Mouse (Mus musculus): Measurements from ENCODE around the gene Mrpl49. TPM values are rescaled to one million over a fixed set of nuclear protein-coding genes. Genes with fewer than 3 reads are reported as not detected.
A peak's percentile ranks its signal among the peaks of the same experiment; 100 is the strongest.

The Mrpl49 gene
- 72.9 and 74.6 TPM in 2 replicates for polyA plus RNA-seq (2015; fragmentation: Nextera tagmentation; extraction: Ambion mirVana)

- ATAC-seq (ENCODE audit: low read depth): peak; percentile 91
- peak within 1 kb of the TSS; percentile 92 for H3K9ac ChIP-seq (ENCODE audit: low read length)
- H3K36me3 ChIP-seq (ENCODE audit: control insufficient read depth, insufficient read depth, low read length): peaks cover 31% of the 10 kb centered on the region
- peaks cover 21% of the 10 kb centered on the region for H3K4me1 ChIP-seq (replicated peaks; ENCODE audit: control insufficient read depth, insufficient read depth, low read length)
- H3K4me3 ChIP-seq (ENCODE audit: low read length): peak within 1 kb of the TSS; percentile 86
- WGBS: under 1% methylated on average over 63 of the region's 63 CpGs
- H3K4me2 ChIP-seq (ENCODE audit: low read depth, low read length): peak within 1 kb of the TSS; percentile 78
- peak within 1 kb of the TSS; percentile 70 for H3K27ac ChIP-seq (ENCODE audit: low read length)
- no peaks in the 10 kb centered on the region for H3K27me3 ChIP-seq (ENCODE audit: control insufficient read depth, insufficient read depth, low read depth, low read length)
- no peaks in the 10 kb centered on the region for H3K9me3 ChIP-seq (ENCODE audit: control insufficient read depth, low read length)
Measured at GRCm38 (mm10) chr19:6057313-6058096, at the start of gene Mrpl49, which contains the start of gene Fau. Gene Mrpl49 (minus strand): TSS chr19:6057785. Gene Fau (plus strand): TSS chr19:6057844.

- H3K27me3 ChIP-seq (ENCODE audit: control insufficient read depth, insufficient read depth, low read depth, low read length): no peaks in the 10 kb centered on the region
- ATAC-seq (ENCODE audit: low read depth): no peak
- H3K4me1 ChIP-seq (replicated peaks; ENCODE audit: control insufficient read depth, insufficient read depth, low read length): no peaks in the 10 kb centered on the region
- no peak within 1 kb of the TSS for H3K27ac ChIP-seq (ENCODE audit: low read length)
- no peak within 1 kb of the TSS for H3K4me2 ChIP-seq (ENCODE audit: low read depth, low read length)
- H3K36me3 ChIP-seq (ENCODE audit: control insufficient read depth, insufficient read depth, low read length): no peaks in the 10 kb centered on the region
- WGBS: 77% methylated on average over 7 of the region's 7 CpGs
- H3K9ac ChIP-seq (ENCODE audit: low read length): no peak within 1 kb of the TSS
- no peak within 1 kb of the TSS for H3K4me3 ChIP-seq (ENCODE audit: low read length)
- no peaks in the 10 kb centered on the region for H3K9me3 ChIP-seq (ENCODE audit: control insufficient read depth, low read length)
Measured at GRCm38 (mm10) chr19:6105586-6105985, 48.0 kb upstream of the Mrpl49 start, which contains the start of gene Naaladl1. Gene Naaladl1 (plus strand): TSS chr19:6105782.

GRCm38 (mm10) chr19:6104476-6104875 is 46.9 kb upstream of the Mrpl49 start:
- no peak overlapping the region for H3K4me3 ChIP-seq (ENCODE audit: low read length)
- no peaks in the 10 kb centered on the region for H3K9me3 ChIP-seq (ENCODE audit: control insufficient read depth, low read length)
- no peaks in the 10 kb centered on the region for H3K27me3 ChIP-seq (ENCODE audit: control insufficient read depth, insufficient read depth, low read depth, low read length)
- H3K4me1 ChIP-seq (replicated peaks; ENCODE audit: control insufficient read depth, insufficient read depth, low read length): no peaks in the 10 kb centered on the region
- H3K27ac ChIP-seq (ENCODE audit: low read length): no peak overlapping the region
- H3K9ac ChIP-seq (ENCODE audit: low read length): no peak overlapping the region
- WGBS: 74% methylated on average over 4 of the region's 4 CpGs
- no peaks in the 10 kb centered on the region for H3K36me3 ChIP-seq (ENCODE audit: control insufficient read depth, insufficient read depth, low read length)
- H3K4me2 ChIP-seq (ENCODE audit: low read depth, low read length): no peak overlapping the region
- ATAC-seq (ENCODE audit: low read depth): no peak

GRCm38 (mm10) chr19:6102169-6102853 is 44.7 kb upstream of the Mrpl49 start:
- H3K4me2 ChIP-seq (ENCODE audit: low read depth, low read length): no peak overlapping the region
- H3K4me1 ChIP-seq (replicated peaks; ENCODE audit: control insufficient read depth, insufficient read depth, low read length): no peaks in the 10 kb centered on the region
- H3K9me3 ChIP-seq (ENCODE audit: control insufficient read depth, low read length): no peaks in the 10 kb centered on the region
- no peaks in the 10 kb centered on the region for H3K36me3 ChIP-seq (ENCODE audit: control insufficient read depth, insufficient read depth, low read length)
- no peak for ATAC-seq (ENCODE audit: low read depth)
- H3K27me3 ChIP-seq (ENCODE audit: control insufficient read depth, insufficient read depth, low read depth, low read length): no peaks in the 10 kb centered on the region
- 68% methylated on average over 6 of the region's 6 CpGs for WGBS
- no peak overlapping the region for H3K4me3 ChIP-seq (ENCODE audit: low read length)
- H3K27ac ChIP-seq (ENCODE audit: low read length): no peak overlapping the region
- H3K9ac ChIP-seq (ENCODE audit: low read length): no peak overlapping the region

GRCm38 (mm10) chr19:6101186-6101585 is 43.6 kb upstream of the Mrpl49 start:
- H3K4me3 ChIP-seq (ENCODE audit: low read length): no peak overlapping the region

GRCm38 (mm10) chr19:6097847-6098246 is 40.3 kb upstream of the Mrpl49 start:
- no peaks in the 10 kb centered on the region for H3K4me1 ChIP-seq (replicated peaks; ENCODE audit: control insufficient read depth, insufficient read depth, low read length)
- H3K27ac ChIP-seq (ENCODE audit: low read length): no peak overlapping the region
- no peak overlapping the region for H3K4me2 ChIP-seq (ENCODE audit: low read depth, low read length)
- ATAC-seq (ENCODE audit: low read depth): no peak
- no peaks in the 10 kb centered on the region for H3K9me3 ChIP-seq (ENCODE audit: control insufficient read depth, low read length)
- no peak overlapping the region for H3K9ac ChIP-seq (ENCODE audit: low read length)
- 75% methylated on average over 3 of the region's 3 CpGs for WGBS
- H3K4me3 ChIP-seq (ENCODE audit: low read length): no peak overlapping the region
- H3K27me3 ChIP-seq (ENCODE audit: control insufficient read depth, insufficient read depth, low read depth, low read length): no peaks in the 10 kb centered on the region
- no peaks in the 10 kb centered on the region for H3K36me3 ChIP-seq (ENCODE audit: control insufficient read depth, insufficient read depth, low read length)

More at GRCm38 (mm10) chr19:6101186-6101585, 43.6 kb upstream of the Mrpl49 start:
- H3K9me3 ChIP-seq (ENCODE audit: control insufficient read depth, low read length): no peaks in the 10 kb centered on the region
- no peaks in the 10 kb centered on the region for H3K4me1 ChIP-seq (replicated peaks; ENCODE audit: control insufficient read depth, insufficient read depth, low read length)
- no peaks in the 10 kb centered on the region for H3K36me3 ChIP-seq (ENCODE audit: control insufficient read depth, insufficient read depth, low read length)
- no peak overlapping the region for H3K27ac ChIP-seq (ENCODE audit: low read length)
- H3K4me2 ChIP-seq (ENCODE audit: low read depth, low read length): no peak overlapping the region
- WGBS: 54% methylated on average over 6 of the region's 6 CpGs
- ATAC-seq (ENCODE audit: low read depth): no peak
- no peak overlapping the region for H3K9ac ChIP-seq (ENCODE audit: low read length)
- no peaks in the 10 kb centered on the region for H3K27me3 ChIP-seq (ENCODE audit: control insufficient read depth, insufficient read depth, low read depth, low read length)

GRCm38 (mm10) chr19:6094119-6094518 is 36.5 kb upstream of the Mrpl49 start, which contains the start of gene AC131692.1:
Gene AC131692.1 (plus strand): TSS chr19:6094419.
- H3K9me3 ChIP-seq (ENCODE audit: control insufficient read depth, low read length): no peaks in the 10 kb centered on the region
- no peak within 1 kb of the TSS for H3K4me2 ChIP-seq (ENCODE audit: low read depth, low read length)
- 86% methylated on average over 7 of the region's 7 CpGs for WGBS
- H3K27ac ChIP-seq (ENCODE audit: low read length): no peak within 1 kb of the TSS
- no peak for ATAC-seq (ENCODE audit: low read depth)
- no peak within 1 kb of the TSS for H3K4me3 ChIP-seq (ENCODE audit: low read length)
- no peak within 1 kb of the TSS for H3K9ac ChIP-seq (ENCODE audit: low read length)
- no peaks in the 10 kb centered on the region for H3K4me1 ChIP-seq (replicated peaks; ENCODE audit: control insufficient read depth, insufficient read depth, low read length)
- peaks cover 13% of the 10 kb centered on the region for H3K36me3 ChIP-seq (ENCODE audit: control insufficient read depth, insufficient read depth, low read length)
- H3K27me3 ChIP-seq (ENCODE audit: control insufficient read depth, insufficient read depth, low read depth, low read length): no peaks in the 10 kb centered on the region

- Histone ChIP-seq H3K4me1 (replicated peaks; ENCODE audit: control insufficient read depth, insufficient read depth, low read length) (peaks cover 11% of the 10 kb centered on the region), H3K27me3 (ENCODE audit: control insufficient read depth, insufficient read depth, low read depth, low read length) (no peaks in the 10 kb centered on the region), H3K9me3 (ENCODE audit: control insufficient read depth, low read length) (no peaks in the 10 kb centered on the region), H3K27ac (ENCODE audit: low read length) (no peak overlapping the region), H3K4me3 (ENCODE audit: low read length) (no peak overlapping the region), H3K9ac (ENCODE audit: low read length) (no peak overlapping the region), H3K4me2 (ENCODE audit: low read depth, low read length) (no peak overlapping the region), H3K36me3 (ENCODE audit: control insufficient read depth, insufficient read depth, low read length) (peaks cover 17% of the 10 kb centered on the region)
- 96% methylated on average over 13 of the region's 13 CpGs for WGBS
- ATAC-seq (ENCODE audit: low read depth): no peak
Measured at GRCm38 (mm10) chr19:6088841-6089240, 31.3 kb upstream of the Mrpl49 start.

GRCm38 (mm10) chr19:6085417-6085879 is 27.9 kb upstream of the Mrpl49 start:
- WGBS: under 1% methylated on average over 17 of the region's 17 CpGs
- Histone ChIP-seq H3K9ac (ENCODE audit: low read length) (peak overlapping the region; percentile 79), H3K36me3 (ENCODE audit: control insufficient read depth, insufficient read depth, low read length) (peaks cover 15% of the 10 kb centered on the region), H3K9me3 (ENCODE audit: control insufficient read depth, low read length) (no peaks in the 10 kb centered on the region), H3K4me2 (ENCODE audit: low read depth, low read length) (peak overlapping the region; percentile 80), H3K4me1 (replicated peaks; ENCODE audit: control insufficient read depth, insufficient read depth, low read length) (peaks cover 13% of the 10 kb centered on the region), H3K27me3 (ENCODE audit: control insufficient read depth, insufficient read depth, low read depth, low read length) (no peaks in the 10 kb centered on the region), H3K4me3 (ENCODE audit: low read length) (peak overlapping the region; percentile 76), H3K27ac (ENCODE audit: low read length) (peak overlapping the region; percentile 62)
- ATAC-seq (ENCODE audit: low read depth): peak; percentile 72
